Mouse (Mus musculus) v-Abl transformed pro-B cells (cell line): ENCODE data around the gene Gm7075.
"Not testable (repeated sequence)": the region's sequence is repeated elsewhere in the genome, so short reads cannot be mapped to it uniquely, and the experiment has no call there.

Experiments used
- in situ Hi-C, 2 experiments: fragments of 400-800 bp; cut with MboI; formaldehyde crosslinking; loops; one replicate each; pipeline ENCODE4 v1.15.1; 2025; ENCODE audit not compliant: unreplicated experiment in 2 of 2

The Gm7075 gene

DNA sequence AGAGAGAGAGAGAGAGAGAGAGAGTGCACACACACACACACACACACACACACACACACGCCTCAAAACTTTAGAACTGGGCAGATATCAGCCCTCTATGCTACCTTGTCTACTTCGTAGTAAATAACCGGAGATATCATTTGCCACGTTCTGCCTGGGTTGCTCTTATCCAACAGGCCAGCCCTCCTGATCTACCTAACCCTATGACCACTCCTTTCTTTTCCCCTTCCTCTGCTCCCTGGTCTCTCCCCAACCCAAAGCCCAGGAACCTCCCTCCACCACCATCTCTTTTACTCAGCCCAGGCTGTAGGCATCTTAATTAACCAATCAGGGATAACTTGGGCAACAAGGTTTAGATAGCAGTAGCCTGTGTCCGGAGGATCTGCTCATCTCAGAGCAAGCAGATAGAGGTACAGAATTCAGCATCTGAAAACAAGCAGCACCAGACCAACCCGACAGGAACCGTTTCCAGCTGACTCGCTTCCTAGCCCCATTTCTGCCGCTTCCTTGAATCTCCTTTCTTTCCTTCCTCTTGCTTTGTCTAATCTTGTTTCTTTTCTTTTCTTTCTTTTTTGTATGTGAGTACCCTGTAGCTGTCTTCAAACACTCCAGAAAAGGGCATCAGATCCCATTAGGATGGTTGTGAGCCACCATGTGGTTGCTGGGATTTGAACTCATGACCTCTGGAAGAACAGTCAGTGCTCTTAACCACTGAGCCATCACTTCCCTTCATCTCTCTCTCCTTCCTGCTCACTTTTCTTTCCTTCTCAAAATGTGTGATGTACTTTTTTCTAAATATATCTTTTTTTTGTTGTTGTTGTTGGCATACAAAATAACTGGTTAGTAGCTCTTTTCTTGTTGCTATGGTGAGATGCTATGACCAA lies 2.2 kb upstream of the Gm7075 start:
- in situ Hi-C loops, result no loop called here

DNA sequence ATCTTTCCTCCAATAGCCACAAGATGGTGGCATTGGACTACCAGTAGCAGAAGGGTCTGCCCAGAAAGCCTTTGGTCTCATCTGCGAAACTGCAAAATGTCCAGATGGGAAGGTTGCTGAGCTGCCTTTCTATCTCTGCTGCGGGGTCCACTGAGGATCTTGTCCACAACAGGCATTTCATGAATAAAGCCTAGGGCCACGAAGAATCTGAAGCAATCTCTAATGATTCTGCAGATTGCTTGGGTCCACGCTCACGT lies 1.1 kb upstream of the Gm7075 start:
- in situ Hi-C loops, result no loop called here

DNA sequence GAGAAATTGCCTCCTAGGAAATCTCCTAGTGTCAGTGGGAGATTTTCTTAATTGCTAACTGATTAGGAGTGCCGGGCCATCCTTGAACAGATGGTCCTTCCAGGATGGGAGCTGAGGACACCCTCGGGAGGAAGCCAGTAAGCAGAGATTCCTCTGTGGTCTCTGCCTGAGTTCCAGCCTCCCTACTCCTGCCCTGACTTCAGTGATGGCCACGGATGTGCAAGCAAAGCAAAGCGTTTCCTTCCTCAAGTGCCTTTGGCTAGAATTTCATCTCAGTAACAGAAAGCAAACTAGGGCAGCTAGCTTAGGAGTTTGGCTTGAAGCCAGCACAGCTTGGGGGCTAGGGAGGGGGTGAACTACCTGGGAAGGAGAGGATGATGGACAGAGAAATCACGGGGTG lies 4.5 kb downstream of the Gm7075 start:
- in situ Hi-C loops, result no loop called here

DNA sequence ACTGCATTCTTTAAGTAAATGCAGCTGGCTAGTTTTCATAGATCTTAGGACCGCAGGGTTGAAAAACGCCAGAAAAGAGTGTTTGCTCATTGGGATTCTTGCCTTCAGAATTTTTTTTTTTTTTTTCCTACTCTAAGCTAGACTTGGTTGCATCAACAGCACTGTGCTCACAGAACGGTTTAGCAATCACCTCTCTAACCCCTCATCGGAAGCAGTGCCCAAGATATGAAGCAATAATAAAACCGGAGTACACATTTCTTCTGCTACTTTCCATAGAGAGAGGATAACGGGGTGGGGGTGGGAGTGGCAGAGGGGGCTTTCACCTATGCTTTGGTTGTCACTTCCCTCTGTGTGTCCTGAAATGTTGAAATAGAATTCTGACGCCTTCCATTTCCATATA lies 5.7 kb downstream of the Gm7075 start:
- in situ Hi-C loops, result no loop called here

DNA sequence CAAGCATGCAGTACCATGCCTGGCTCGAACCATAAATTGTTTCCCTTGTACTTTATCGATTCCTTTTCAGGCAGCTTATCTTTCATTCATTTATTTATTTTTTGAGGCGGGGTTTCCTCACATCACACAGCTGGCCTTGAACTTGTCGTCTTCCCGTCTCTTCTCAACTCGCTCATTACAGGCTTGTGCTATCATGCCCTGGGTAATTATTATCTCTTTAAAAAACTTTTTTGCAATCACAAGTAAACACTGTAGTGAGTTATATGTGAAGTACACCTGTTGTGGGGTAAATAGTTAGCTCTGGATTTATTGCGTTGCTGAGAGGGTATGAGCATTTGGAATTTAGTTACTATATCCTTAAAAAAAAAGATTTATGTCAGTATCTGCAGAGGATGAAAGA lies 6.3 kb downstream of the Gm7075 start:
- in situ Hi-C loops, result no loop called here

DNA sequence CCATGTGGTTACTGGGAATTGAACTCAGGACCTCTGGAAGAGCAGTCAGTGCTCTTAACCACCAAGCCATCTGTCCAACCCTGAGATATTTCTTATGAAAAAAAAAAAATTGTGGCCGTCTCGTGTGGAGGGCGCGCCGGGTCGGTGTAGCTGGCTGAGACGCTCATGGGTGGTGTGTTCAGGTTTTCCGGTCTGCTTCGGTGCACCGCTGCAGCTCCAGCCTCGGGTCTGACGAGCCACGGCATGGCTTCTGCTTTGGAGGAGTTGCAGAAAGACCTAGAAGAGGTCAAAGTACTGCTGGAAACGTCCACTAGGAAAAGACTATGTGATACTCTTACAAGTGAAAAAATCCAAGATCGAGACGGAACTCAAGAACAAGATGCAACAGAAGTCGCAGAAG lies 8.8 kb downstream of the Gm7075 start:
- in situ Hi-C loops, result no loop called here

DNA sequence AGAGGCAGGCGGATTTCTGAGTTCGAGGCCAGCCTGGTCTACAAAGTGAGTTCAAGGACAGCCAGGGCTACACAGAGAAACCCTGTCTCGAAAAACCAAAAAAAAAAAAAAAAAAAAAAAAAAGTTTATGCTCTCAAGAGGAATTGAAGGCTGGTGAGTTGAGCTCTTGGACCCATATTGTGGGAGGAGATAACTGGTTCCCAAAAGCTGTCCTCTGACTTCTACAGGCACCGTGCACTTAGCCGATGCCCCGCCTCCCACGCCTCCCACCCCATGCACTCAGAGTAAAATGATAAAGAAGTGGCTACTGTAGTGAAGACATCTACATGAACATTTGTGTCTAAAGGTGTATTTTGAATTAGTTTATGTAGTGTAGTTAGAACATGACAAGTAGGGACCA lies 9.9 kb downstream of the Gm7075 start:
- in situ Hi-C loops, result not testable (repeated sequence)

DNA sequence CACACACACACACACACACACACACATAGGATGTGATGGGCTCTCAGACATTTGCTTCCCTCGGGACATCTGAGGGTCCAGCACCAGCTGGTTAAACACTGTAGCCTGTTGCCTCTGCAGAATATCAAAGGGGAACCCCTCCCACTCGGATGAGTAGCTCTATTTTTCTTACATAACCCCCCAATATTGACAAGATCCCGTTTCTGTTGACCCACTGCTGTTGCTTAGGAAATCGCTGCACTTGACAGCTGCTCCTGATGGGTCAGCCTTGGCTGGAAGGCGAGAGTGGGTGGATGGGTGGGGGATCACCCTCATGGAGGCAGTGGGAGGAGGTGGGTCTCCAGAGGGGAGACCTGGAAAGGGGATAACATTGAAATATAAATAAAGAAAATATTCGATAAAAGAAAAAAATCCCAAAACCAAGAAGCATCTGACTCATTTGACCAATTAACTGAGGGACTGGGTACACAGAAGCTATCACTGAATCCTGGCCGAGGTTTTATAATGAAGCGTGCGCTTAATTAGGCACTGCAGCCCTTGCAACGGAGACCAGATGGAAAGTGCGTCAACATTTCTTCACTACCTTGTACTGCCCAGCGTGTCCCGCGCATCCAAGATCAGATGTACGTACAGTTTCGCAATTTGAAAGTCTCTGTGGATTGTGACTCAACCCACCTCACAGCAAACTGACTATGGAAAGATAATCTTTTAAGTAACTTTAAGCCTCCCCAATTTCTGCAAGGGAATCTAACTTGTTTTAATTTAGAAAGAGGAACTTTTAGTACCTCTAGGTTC lies 11.2 kb downstream of the Gm7075 start:
- in situ Hi-C loops, result no loop called here

DNA sequence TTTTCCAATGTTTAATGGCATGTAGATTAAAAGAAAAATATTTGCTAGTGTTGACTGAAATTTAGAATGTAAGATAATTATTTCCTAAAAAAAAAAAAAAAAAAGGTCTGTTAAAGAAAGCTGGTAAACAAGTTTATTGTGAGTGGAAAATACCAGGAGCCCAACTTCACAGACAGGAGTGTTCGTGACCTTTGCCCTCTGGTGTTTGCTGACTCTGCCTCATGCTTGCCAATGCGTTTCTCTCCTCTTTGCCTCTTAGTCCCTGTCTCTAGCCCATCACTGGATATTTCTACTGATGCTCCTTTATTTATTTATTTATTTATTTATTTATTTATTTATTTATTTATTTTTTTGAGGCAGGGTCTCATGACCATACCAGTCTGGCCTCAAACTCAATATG lies 18.0 kb downstream of the Gm7075 start:
- in situ Hi-C loops, result no loop called here

DNA sequence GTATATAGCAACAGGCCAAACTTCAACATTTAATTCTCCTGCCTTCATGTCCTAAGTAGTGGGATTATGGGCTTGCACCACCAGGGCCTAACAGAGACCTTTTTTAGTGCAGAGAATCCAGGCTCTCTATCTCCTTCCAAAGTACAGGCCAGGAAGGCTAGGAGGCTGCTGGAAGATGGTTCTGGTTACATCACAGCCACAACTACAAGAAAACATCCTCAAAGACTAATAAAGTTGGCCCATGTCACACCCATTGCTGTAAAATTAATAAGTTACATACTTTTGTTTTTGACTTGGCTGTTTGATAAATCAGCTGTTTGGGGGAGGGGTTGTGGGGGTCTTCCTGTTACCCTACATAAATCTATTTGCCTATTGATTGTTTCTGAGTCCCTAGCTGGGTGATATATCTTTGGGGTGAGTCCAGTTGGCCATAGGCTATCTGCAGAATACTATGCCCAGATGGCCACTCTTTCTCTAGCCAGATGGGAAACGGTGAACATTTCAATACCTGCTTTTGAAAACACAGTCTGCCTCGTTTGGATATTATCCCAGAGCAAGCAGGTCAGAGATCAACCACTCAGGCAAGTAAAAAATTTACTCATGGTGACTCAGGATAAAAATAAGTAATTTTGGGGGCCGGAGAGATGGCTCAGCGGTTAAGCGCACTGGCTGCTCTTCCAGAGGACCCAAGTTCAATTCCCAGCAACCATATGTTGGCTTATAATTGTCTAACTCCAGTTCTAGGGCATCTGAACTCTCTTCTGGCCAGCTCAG lies 18.7 kb downstream of the Gm7075 start:
- in situ Hi-C loops, result no loop called here

DNA sequence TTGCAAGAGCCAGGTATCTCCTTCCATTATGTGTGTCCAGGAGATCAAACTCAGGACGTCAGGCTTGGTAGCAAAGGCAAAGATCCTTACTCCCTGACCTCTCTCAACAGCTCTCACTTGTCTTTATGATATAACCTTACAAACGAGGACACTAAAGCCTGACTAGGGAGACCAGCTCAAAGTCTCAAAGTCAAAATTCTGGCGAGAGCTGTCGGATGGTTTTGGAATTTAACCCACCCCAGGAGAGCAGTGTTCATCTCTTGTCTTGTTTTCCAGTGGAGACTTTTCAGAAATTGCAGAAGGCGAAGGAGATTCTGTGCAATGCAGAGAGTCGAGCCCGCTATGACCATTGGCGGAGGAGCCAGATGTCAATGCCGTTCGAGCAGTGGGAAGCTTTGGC lies 24.6 kb downstream of the Gm7075 start:
- in situ Hi-C loops, result no loop called here

DNA sequence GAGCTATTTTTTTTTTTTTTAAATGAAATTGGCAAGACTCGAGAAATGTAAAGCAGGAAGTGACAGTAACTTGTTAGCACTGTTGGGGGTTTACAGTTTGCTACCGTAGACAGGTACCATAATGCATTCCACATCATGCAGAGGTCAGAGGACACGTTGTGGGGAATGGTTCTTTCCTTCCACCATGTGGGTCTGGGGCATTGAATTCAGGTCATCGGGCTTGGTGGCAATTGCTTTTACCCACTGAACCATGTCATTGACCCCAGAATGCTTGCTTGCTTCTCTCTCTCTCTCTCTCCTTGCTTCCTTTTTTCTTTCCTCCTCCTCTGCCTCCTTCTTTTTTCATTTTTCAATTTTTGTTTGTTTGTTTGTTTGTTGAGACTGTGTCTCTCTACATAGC lies 32.6 kb downstream of the Gm7075 start:
- in situ Hi-C loops, result loop anchor here in 1 of 2 experiments (10.0 kb wide), 2 partner anchors 404 to 804 kb away; partner anchors contain the start of gene Rufy2

DNA sequence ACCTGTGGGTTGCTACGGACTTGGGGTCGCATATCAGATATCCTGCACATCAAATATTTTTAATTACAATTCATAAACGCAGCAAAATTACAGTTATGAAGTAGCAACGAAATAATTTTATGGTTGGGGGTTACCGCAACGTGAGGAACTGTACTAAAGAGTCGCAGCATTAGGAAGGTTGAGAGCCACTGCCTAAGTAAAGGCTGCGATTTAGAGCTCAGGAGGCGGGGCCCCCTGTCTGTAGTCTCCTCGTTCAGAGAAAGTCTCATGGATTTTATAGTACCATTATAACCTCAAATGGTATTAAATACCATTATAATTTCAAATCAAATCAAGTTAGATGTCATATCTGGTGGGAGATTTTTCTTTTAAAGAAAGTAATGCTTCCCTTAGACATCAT lies 34.6 kb downstream of the Gm7075 start:
- in situ Hi-C loops, result loop anchor here in 1 of 2 experiments (10.0 kb wide), 2 partner anchors 402 to 802 kb away; partner anchors contain the start of gene Rufy2

DNA sequence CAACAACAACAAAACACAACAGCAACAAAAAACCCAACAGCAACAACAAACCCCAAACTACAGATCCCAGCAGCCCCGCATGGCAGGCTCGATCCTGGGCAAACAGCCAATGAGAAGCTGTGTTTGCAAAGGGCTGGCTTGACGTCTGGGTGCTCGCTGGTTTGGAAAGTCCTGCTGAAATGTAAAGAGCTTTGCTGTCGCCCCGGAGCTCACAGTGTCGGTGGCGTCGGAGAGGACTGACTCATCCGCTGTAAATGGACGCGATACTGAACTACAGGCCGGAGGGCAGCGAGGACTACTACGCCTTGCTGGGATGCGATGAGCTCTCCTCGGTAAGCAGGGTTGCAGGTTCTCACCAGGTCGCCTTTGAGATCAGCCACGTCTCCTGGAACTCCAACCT lies 35.1 kb downstream of the Gm7075 start:
- in situ Hi-C loops, result loop anchor here in 1 of 2 experiments (10.0 kb wide), 2 partner anchors 402 to 802 kb away; partner anchors contain the start of gene Rufy2

DNA sequence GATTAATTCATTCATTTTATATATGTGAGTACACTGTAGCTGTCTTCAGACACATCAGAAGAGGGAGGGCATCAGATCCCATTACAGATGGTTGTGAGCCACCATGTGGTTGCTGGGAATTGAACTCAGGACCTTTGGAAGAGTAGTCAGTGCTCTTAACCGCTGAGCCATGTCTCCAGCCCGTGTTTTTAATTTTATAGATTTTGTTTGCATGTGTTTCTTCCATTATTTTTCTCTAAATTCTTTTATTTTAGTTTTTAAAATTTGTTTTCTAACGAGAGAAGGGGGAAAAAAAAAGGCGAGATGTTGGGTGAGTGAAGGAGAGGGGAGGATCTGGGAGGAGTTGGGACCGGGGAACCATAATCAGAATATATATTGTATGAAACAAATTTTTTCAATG lies 35.7 kb downstream of the Gm7075 start:
- in situ Hi-C loops, result loop anchor here in 1 of 2 experiments (10.0 kb wide), 2 partner anchors 401 to 801 kb away; partner anchors contain the start of gene Rufy2

DNA sequence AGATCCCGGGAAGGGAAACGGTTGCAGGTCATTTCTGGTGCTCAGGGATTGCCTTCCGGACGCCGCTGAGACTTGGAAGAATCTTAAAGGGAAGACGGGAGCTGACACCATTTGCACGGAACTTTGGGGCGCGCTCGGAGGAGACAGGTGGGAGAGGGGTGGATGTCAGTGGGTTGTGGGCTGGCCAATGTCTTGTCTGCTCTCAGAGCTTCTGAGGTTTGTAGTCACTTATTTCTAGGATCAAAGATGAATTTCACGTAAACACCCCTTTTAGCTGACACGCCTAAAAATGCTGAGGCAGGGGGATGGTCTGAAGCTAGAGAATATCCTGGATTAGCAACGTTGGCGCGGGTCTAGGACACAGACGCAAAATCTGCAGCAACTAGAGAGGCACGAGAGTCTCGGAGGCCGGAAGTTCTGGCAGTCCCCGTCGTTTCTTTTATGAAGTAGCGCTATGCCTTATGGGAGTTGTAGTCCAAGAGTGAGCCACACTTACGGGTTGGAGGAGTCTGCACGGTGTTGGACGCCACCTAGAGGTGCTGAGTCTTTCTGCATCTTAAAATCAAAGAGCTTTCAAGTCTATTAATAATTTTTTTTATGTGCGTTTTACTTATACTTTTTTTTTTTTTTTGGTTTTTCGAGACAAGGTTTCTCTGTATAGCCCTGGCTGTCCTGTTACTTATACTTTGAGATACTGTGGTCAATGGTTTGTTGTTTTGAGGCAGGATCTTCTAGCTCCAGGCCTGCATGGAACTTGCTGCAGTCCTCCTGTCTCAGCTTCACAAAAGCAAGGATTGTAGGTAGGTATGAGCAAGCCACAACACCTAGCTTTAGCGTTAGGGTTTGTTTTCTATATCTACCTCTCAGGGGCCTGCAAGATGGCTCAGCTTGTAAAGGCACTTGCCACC lies 39.0 kb downstream of the Gm7075 start, which contains the start of gene Dnajc12:
Gene Dnajc12, plus strand, starts transcription at position 72 of the 908 bp plus-strand sequence.
- in situ Hi-C loops, result loop anchor here (5.0 to 10.0 kb wide), 4 partner anchors 230 to 798 kb away; partner anchors contain the start of gene Rufy2 (in 1 of the 2)

DNA sequence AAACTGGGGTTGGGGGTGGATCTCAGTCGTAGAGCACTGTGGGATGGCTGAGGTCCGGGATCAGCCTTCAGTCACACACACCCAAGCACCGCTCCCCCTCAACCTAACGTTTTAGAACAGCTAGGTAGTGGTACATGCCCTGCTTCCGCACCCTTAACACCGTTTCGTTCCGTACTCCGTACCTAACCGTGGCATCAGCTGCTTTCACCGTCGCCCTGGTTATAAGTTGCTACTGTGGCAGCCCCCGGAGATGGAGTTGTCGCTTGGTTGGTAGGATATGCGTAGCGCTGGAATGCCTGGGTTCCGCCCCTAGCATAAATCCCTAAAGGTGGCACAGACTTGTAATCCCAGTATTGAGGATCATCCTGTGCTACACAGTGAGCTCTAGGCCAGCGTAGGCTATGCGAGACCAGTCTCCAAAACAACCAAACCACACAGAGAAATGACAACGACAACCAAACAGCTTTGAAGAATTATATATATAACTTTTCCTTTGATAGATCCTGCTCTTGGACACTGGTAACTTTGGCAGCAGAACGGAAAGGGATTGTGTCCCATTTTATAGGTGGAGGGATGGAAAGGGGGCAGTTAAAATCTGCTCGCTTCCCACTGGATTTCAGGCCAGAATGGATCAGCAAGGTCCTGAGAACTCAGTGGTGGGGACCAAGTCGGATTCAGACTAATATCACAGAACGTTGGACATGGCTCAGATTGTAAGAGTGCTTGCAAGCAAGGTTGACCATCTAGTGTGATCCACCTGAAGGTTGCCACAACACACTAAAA lies 39.9 kb downstream of the Gm7075 start, which contains the start of gene Sirt1:
Gene Sirt1, minus strand, starts transcription at position 207 of the 783 bp plus-strand sequence.
- in situ Hi-C loops, result loop anchor here (5.0 to 10.0 kb wide), 4 partner anchors 229 to 797 kb away; partner anchors contain the start of gene Rufy2 (in 1 of the 2)

DNA sequence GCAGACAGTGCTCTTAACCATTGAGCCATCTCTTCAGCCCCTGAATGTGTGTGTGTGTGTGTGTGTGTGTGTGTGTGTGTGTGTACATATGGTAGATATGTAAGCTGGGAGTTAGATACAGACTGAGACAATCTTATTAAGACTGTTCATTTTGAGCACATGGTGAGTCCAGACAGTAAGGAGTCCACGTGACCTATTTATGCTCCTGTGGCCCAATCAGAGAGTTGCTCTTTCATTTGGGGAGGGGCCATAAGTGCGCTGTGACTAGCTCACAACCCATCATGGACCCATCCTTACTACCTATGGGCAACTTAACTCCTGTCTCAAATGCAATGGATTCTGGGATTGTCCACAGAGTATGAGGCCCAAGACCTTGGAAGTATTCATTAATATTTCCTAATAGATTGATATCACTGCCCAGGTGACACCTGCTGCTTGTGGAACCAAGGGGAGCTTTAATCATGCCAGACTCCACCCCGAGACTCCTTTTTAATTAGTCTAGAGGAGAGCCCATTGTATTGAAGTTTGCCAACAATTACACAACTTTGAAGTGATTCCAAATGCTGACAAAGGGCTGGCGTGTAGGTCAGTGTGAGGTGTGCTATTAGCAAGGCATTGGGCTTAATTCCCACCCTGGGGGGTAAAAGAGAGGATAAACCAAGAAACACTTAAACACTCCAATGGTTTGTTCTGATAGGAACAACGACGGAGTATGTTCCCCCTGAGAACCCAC lies 42.5 kb downstream of the Gm7075 start:
- in situ Hi-C loops, result loop anchor here (5.0 to 10.0 kb wide), 2 partner anchors 62 to 64 kb away; no protein-coding TSS in a partner anchor
